Mouse (Mus musculus) right cerebral cortex, postnatal 14 days (tissue): ENCODE results near the gene Lif.

Source experiments
- DNase-seq: peaks from one replicate; pipeline ENCODE4 v3.0.0; 2022

Lif gene

DNA sequence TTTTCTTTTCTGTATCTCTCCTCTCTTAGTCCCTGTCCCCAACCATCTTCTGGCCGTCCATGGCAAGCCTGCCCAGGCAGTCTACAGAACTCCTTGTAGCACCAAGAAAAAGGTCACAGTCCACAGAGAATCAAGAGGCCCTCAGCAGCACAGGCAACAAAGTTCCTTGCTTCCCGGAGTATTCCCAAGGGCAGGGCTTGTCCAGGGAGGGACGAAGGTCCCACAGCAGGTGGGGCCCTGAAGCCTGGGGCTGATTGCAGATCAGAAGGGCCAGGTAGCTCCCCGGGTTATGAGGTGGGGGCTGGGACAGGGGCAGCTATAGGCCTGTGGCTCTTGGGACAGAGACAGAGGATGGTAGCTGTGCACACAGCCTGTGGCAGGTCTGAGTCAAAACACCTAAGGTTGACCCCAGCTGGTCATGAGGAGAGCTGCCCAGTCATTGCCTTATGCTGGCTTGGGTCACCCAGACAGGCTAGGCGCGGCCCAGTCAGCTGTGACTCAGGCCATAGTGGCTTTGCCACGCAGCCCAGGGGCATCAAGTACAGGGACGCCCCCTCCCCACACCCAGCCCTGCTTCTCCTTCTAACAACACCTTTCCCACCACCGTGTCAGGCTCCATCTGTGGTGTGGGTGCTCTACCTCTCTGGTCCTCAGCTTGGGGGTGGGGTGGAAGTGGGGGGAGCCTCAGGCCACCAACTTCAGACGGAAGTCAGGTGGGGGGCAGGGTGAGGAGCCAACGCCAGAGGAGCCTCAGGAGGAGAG is at the start of gene Lif:
Gene Lif, plus strand, starts transcription at position 712 of the 762 bp plus-strand sequence.
- no peak for DNase-seq

DNA sequence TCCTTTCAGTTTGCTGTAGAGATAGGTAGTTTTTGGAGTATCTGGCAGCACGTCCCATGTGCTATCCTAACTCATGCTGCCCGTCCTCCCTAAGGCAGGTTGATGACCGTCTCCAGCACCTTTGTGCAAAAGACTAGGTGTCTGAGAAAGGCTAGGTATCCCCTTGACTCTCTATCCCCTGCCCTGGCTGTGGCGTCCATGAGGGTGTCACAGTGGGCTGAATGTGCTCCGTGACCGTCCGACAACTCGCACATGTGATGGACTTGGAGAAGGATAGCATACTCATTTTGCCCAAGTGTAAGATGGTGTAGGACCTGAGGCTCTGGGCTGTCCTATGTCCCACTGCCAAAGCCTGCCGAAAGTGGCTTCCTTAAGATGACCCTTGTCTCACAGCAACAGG is 49.7 kb upstream of the Lif start:
- DNase-seq, result no peak

DNA sequence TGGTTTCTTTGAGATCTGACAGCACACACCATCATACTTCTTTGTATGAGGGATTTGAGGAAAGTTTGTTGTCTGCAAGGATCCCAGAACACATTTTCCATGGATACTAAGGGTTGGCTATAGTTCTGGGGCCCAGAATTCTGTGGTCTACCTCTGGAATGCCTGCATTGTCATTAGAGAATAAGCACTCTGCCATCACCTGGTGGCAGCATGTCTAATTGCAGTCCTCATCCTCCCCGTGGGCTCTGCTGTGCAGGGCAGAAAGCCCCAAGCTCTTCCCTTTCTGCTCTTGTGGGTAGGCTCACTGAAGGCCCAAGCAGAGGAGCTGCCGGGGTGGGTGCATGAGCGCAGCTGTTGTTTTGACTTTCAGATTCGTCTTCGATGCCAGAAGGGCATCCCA is 47.8 kb upstream of the Lif start:
- DNase-seq, result no peak

DNA sequence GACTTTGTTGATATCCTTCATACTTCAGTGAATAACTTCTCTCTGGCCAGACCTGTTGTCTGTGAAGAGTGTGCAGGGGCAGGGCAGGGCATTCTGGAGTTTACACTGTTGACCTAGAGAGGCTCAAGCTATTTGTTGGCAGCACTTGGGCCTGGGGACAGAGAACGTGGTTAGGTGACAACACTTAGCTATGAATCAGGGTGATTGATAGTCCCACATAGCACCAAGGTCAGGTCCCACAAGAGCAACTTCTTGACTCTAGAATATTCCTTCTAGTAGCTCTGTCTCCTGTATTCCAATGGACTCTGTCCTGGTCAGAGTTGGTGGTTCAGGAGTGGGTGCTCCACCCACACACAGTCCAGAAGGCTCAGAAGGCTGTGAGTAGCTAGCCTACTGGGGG is 46.6 kb upstream of the Lif start:
- no peak for DNase-seq

DNA sequence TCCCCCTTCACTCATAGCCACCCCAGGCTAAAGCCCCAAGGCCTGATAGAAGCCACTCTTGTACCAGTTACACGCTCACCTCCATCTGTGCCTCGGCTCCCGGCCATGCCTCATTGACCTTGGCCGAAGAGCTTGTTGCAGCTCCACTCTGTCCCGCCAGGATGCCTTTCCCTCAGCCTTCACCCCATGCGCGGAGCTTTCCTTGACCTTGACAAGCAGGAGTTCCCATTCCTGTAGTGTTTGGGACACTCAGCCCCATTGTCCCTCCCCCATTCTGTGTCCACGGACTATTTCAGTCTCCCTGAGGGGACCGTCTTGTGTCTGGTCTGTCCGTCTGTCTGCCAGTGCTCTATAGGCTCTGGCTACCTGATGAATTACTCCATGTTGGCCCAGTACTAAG is 44.2 kb upstream of the Lif start:
- no peak for DNase-seq

DNA sequence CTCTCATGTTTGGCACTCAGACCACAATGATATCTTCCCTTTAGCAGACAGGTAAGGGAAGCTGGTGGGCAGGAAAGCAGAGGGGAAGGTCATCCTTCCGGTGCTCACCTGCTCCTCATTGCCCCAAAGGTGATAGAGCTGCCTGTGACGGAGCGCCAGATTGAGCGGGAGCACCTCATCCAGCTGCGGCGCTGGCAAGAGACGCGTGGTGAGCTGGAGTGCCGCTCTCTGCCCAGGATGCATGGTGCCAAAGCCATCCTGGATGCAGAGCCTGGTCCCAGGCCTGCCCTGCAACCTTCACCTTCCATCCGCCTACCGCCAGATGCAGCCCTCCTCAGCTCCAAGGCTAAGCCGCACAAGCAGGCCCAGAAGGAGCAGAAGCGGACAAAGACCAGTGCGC is 42.8 kb upstream of the Lif start:
- no peak for DNase-seq

DNA sequence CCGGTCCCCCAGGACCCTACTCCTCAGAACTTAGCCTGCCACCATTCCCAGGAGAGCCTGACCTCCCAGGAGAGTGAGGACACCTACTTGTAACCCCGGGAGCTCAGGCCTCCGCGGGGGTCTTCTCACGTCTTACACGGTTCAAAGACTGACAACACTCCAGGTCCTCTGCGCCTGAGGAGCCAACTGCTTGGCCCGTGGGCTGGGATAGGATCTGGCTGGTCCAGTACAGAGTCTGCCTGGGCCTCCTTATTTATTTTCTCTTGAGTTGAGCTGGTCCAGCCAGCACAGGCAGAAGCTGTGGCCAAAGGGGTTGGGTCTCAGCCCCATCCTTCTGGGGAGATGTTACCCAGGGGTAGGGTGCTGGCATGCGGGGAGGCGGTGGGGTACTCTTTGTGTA is 42.3 kb upstream of the Lif start:
- DNase-seq, result no peak

DNA sequence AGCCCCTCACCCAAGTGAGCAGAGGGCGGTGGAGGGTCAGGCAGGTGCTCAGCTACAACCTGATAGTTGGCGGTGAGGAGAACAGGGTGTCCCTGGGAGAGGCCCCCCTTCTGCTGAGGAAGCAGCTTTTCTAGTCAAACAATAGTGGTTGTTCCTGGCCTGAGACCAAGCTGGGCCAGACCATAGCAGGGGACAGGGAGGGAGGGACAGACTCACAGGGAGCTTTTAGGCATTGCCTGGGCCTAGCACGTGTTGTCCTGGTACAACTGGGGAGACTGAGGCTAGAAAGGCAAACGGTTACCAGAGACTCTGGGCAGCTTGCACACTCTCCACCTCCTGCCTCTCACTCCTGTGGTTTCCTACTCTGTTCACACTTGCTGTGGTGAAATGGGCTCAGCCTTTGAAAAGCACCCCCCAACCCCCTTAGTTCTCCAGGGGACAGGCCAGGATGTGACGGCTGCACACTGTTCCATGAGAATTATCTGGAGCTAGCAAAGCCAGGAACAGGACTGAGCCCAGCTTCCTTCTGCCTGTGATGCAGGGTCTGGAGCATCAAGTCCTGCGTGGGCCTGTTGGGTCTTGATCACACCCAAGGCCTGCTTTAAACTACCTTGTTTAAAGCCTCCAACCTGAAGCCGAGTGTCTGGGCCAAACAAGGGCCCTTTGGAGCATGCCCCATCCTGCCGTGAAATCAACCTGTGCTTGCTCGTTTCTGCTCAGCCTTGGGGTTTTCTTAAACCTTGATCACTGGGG is 40.9 kb upstream of the Lif start:
- DNase-seq, result no peak

DNA sequence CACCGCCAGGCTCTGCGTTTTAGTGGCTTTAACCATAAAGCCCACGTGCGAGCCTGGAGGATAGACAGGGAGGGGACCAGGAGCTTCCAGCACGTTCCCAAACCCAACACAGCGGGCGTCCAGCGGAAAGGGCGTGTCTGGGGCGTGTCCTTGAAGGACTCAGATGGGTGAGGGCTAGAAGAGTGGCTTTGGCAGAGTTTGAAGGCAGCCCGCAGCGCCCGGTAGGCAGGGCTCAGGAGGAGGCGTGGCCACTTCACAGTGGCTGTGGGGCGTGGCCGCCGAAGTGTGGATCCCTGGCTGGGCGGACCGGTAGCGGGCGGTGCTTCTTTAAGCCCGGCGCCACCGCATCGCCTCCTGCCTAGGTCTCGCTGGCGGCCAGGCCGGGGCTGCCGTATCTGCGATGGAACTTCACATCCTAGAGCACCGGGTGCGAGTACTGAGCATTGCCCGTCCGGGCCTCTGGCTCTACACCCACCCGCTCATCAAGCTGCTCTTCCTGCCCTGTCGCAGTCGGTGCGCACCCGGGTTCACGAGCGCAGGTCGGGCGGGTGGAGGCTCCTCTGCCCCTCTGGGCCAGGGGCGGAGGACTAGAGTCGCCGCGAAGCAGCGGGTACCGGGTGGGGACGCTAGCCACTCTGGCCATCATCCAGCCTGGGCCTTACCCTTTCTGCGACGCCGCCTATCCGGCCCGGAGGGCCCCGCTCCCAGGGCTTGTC is 39.3 kb upstream of the Lif start, which contains the start of gene Castor1:
Gene Castor1, plus strand, starts transcription at position 312 of the 716 bp plus-strand sequence.
- peak; percentile 60 for DNase-seq

DNA sequence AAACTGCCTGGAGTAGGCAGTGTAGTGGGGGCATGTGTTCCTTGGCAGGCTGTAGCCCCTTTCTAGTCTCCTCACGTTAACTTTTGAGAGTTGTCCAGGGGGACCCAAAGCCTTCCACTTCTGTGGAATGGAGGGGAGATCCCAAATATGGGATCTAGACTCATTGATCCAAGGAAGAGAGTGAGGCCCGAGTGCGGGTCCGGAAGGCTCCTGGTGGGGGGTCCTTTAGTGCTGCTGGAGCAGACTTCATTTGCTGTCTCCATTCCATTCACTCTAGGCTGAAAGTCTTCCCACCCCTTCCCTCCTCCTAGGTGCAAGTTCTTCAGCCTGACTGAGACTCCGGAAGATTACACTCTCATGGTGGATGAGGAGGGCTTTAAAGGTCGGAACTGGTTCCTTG is 38.7 kb upstream of the Lif start:
- DNase-seq, result no peak

DNA sequence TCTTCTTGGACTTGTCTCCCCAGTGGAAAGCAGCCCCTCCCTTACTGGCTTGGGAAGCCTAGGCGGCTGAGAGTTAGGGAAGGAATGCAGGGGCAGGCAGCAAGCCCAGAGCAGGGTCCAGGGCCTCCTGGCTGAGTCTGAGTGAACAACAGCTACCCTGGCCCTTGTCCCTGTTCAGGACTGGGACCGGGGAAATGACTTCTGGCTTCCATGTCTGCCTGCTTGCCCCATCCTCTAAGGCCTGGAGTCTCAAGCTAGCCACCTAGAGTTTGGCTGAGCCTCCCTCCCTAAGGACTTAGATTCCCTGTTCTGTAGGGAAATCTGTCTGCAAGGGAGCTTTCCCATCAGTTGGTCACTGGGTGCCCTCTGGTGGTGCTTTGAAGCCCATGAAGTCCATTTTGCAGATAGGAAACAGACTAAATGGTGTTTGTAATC is 38.0 kb upstream of the Lif start:
- DNase-seq, result peak; percentile 71

DNA sequence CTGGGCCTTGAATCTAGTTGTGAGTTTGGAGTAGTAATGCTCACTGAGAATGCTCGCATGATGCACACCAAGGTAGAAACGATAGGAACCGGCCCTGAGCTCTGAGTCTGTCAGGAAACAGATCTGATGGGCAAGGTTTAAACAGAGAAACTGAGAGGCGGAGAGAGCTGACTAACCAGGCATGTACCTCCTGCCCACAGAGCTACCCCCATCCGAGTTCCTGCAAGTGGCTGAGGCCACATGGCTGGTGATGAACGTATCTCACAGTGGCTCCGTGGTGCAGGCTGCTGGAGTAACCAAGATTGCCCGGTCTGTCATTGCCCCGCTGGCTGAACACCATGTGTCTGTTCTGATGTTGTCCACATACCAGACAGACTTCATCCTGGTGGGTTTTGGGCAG is 37.4 kb upstream of the Lif start:
- no peak for DNase-seq

DNA sequence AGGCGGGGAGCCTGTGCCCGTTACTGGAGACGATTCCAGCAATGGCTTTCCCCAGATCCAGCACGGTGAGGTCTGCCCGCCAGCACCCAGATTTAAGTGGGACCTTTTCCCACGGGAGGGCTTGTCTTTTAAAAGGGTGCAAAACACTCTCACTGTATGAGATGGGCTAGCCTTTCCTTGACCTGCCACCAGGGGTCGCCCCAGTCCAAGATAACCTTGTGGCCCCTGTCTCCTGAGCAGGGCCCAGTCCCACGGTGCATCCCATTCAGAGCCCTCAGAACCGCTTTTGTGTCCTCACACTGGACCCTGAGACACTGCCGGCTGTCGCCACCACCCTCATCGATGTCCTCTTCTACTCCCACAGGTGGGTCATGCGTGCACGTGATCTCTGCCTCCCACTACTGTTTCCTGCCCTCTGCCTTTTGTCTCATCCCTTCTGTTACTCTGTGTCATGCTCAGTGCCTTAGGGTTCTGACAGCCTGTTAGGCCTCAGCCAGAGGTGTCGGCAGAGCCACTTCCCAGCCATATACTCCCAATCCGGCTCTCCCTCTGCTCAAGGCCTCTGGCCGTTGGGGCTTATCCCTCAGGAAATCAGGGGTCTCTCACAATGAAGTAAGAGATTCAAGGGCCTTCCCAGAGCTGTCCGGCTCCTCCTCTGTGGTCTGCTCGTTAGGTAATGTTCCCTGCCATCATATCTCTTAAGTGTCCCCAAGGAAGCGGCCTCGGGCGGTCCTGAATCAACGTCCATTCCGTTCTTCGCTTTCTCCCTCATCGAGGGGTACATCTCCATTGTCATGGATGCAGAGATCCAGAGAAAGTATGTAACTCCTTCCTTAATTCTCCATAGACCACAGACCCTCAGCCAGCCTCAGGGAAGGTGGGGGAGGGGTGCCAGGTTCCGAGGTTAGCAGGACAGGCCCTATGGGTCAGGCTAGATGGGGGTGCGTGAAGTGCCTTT is 36.6 kb upstream of the Lif start:
- DNase-seq, result peak; percentile 75

DNA sequence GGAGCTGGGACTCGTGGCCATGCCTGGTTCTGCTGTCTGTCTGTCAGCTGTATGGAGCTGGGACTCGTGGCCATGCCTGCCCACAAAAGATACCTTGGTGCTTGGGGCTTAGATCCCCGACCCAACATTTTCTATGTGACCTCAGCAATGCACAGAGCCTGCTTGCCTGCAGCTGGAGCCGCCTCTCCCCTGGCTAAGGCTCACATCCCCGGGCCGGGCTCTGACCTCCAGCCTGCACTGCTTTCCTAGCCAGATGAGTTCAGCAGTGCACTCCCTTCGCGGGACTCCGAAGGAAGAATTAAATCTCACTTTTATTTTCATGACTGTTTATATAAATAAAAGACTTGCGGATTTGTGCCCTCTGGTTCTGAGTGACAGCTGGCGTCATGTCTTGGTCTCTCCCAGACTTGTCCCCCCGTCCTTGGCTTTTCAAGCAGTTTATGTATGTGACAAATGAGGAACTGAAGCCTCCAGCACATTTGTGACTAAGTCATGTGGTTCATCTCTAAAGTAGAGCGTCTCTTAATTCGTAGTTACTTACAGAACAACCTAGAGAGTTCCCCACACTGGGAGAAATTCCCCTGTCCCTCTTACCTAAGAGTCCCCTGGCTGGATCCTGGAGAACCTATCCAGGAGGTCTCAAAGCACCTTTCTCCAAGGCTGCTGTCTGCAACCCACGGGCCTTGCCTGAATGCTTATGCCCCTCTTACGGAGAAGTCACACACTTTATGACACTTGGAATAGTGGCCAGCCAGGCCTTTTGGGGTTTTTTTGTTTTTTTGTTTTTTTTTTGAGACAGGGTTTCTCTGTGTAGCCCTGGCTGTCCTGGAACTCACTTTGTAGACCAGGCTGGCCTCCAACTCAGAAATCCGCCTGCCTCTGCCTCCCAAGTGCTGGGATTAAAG is 35.1 kb upstream of the Lif start:
- DNase-seq, result no peak

DNA sequence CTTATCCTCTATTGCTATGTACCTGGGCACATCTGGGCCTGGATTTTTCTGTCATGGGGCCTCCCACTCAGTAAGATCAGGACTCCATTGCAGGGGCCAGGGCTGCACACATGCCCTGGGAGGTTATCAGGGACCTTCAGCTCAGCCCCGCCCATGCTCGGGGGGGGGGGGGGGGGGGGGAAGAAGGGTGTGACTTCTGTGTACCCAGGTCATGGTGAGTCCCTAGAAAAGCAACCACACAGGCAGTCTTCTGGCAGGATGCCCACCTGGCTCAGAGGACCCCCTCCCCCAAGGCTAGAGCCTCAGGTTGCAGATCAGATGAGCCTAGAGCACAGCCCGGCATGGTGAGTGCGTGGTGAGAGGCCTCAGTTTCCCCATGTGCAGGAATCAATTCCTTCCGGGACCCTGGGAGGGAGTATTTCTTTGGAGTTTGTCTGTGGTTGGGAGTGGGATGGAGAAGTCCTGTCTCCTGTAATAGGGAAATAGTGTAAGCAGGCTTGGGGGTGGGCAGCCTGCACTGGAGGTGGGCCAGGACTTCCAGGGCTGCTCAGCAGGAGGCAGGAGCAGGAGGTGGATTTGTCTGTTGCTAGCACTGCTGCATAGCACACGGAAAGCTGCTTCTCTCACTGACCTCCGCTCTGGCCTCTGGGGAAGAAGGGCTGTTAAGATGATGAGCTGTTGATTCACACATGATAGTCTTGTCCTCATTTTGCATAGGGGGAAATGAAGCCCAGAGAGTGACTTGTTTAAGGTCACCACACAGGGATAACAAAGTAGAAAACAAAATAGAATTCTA is 33.8 kb upstream of the Lif start:
- no peak for DNase-seq

DNA sequence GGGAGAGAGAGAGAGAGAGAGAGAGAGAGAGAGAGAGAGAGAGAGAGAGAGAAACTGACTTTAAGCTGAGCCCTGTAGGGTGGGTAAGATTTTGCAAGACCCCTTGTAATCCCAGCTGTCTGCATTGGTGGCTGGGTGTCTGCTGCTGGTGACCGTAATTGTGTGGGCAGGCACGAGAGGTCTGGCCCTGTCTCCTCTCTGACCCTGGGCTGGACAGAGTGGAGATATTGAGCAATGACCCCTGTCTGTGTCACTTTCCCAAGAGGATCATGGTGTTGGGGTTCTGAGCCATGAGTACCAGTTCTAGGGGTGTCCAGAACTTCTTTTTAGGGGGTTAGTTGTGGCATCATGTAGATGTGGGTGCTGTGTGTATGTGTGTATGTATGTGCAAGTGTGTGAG is 33.1 kb upstream of the Lif start:
- no peak for DNase-seq

DNA sequence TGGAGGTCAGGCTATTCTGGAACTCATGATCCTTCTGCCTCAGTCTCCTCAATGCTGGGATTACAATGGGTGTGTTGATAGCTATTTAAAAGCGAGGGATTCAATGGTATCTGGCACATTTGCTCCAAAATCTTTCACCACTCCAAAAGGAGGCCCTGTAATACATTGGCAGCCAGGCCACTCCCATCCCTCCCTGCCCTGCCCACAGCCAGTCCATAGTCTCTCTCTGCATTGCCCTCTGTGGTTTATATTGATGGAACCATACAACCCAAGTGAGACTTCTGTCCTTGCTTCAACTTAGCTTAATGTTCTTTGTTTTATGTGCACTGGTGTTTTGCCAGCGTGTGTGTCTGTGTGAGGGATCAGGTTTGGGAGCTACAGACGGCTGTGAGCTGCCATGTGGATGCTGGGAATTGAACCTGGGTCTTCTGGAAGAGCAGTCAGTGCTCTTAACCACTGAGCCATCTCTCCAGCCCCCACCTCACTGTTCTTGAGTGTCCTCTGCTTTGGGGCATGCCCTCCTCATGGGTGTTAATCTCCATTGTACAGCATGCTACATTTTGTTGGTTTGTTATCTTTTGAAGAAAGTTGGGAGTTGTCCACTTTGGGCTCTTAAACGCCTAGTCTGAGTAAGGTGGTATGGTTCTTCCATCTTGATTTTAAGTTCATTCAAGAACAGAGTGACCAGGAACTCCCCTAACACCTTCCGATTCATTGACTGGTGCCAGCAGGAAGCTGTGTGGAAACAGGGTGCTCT is 30.6 kb upstream of the Lif start:
- no peak for DNase-seq

DNA sequence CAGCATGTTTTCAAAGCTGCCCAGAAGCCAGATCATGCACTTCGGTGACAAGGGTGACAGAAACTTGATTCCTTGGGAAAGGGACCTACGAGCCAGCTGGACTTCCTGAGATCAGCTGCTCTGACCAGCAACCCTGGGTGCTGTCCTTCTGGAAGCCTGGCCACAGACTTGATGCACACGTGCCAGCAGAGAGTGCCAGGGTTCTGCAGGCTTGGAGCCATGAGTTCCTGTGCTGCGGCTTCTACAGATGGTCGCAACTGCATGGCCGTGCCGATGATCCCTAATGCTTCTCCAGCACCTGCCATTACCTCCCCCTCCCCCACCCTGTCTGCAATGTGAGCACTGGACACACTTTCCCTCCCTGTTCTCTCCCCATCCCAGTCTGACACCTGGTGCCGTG is 28.9 kb upstream of the Lif start:
- DNase-seq, result no peak

DNA sequence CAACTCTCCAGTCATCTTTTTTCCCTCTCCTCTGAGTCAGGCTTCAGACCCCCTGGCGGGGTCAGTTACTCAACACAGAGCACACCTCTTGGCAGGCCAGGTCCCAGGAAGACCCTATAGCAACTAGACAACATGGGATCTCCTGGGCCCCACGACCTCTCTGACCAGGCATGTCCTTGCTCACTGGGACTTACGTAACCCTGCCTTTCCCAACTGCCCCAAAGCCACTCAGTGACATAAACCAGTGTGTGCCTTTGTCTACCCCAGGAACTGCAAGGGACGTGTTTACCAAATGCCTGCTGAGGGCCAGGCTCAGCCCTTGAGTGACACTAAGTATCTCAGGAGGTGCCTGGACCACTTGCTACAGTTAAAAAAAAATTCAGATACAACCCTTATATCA is 27.5 kb upstream of the Lif start:
- DNase-seq, result no peak

DNA sequence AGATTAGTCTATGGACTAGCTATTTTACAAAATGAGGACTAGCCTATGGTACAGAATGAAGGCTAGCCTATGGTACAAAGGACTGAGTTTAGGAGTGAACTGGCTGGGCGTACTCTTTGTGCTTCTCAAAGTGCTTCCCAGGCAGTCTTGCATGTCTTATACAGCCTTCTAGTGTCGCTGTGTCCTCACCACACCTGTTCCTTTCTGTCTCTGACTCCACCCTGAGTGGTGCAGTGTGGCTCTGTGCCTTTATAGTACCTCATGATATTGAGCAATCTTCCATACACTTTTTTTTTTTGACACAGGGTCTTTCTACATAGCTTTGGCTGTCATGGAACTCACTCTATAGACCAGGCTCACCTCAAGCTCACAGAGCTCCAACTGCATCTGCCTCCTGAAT is 25.9 kb upstream of the Lif start:
- no peak for DNase-seq
